Mouse (Mus musculus): ENCODE results near the gene 2410015M20Rik. TPM values are rescaled to one million over a fixed set of nuclear protein-coding genes. Genes with fewer than 3 reads are reported as not detected.

2410015M20Rik gene
- total and polyA plus RNA-seq, 3 experiments: 274 to 334 TPM; not detected in 1

DNA sequence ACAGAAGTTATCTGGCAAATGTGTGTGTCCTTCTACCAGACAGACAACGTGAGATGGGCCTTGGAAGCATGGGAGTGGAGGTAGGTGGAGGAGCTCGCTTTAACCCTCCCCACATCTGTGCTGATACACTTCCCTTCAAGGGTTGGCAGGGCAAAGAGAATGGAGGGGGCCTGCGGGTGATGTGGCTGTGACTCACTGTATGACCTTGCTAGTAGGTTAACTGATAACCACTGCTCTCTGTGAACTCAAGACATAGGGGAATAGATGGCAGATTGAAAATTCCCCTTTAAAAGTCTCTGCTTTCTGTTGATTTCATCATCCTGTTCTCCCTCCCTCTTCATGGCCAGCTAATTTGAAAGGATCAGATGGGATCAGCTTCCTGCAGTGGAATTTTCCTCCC lies 15.9 kb upstream of the 2410015M20Rik start (continued):
- TF ChIP-seq NRF1 (IDR thresholded peaks at IDR 0.05; ENCODE audit: insufficient read depth, low read depth, low read length, poor library complexity, severe bottlenecking): no peak
- no peak for TF ChIP-seq BHLHE40 (IDR thresholded peaks at IDR 0.05; ENCODE audit: borderline replicate concordance, low read depth, low read length)
- no peak for TF ChIP-seq CHD1 (IDR thresholded peaks at IDR 0.05; ENCODE audit: low read depth, low read length)
- TF ChIP-seq MAZ (IDR thresholded peaks at IDR 0.05; ENCODE audit: low read depth, low read length): no peak; the same call in none of the 2 replicates
- TF ChIP-seq MAX (IDR thresholded peaks at IDR 0.05; ENCODE audit: low read length): peak; percentile 12; the same call in 1 of the 2 replicates
- no peak for TF ChIP-seq ZNF384 (IDR thresholded peaks at IDR 0.05; ENCODE audit: low read depth, low read length)
- peak; percentile 85 for TF ChIP-seq ETS1 (IDR thresholded peaks at IDR 0.05; ENCODE audit: low read depth, low read length)
- TF ChIP-seq MEF2A (IDR thresholded peaks at IDR 0.05; ENCODE audit: extremely low read depth, insufficient replicate concordance, low read depth, low read length, poor library complexity, severe bottlenecking): no peak
- TF ChIP-seq EP300 (IDR thresholded peaks at IDR 0.05; ENCODE audit: low read depth in 1 of 2, low read length in 2 of 2): peak; percentile 34 to 56; a peak in 2 of 4 replicates
- peak; percentile 36; the same call in 1 of the 2 replicates for TF ChIP-seq RCOR1 (IDR thresholded peaks at IDR 0.05; ENCODE audit: low read depth, low read length)
- TF ChIP-seq MYC (IDR thresholded peaks at IDR 0.05; ENCODE audit: low read depth, low read length): no peak

DNA sequence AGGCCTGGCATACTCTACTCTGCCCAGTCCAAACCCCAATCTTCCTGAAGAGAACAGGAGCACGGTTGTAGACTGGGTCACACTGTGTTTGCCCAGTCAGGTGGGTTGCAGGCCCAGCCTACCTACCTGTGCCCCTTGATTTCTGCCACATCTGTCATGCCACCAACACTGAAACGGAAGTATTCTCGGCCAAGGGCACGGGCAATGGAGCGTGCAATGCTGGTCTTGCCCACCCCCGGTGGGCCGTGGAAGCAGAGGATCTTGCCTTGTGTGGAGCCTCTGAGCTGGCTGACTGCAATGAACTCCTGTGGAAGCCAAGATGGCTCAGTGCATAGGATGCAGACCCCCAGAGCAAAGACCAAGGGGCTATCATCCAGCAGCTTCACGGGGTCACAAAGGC lies 8.1 kb upstream of the 2410015M20Rik start:
- H3K4me1 ChIP-seq (ENCODE audit: control insufficient read depth in 1 of 2, insufficient read depth in 2 of 2, low read length in 2 of 2): no peaks in the 10 kb centered on the region
- H3K4me3 ChIP-seq (ENCODE audit: control insufficient read depth in 1 of 2, insufficient read depth in 1 of 2, low read depth in 2 of 2, low read length in 2 of 2): no peak overlapping the region
- peaks cover 0 to 15% of the 10 kb centered on the region in 2 experiments; a peak in 2 of 4 replicates for H3K36me3 ChIP-seq (ENCODE audit: control insufficient read depth in 1 of 2, insufficient read depth in 2 of 2, low read length in 2 of 2)
- no peaks in the 10 kb centered on the region for H3K27me3 ChIP-seq (ENCODE audit: control insufficient read depth in 1 of 2, insufficient read depth in 2 of 2, low read length in 2 of 2)
- no peaks in the 10 kb centered on the region for H3K9me3 ChIP-seq (replicated peaks; ENCODE audit: insufficient read depth, low read length)
- DNase-seq (ENCODE audit: low read depth, low spot score): no peak
- H3K27ac ChIP-seq (ENCODE audit: control insufficient read depth, low read depth, low read length): no peak overlapping the region
- peaks cover 22% of the 10 kb centered on the region for H3K79me2 ChIP-seq (ENCODE audit: control insufficient read depth, insufficient read depth, low read length, poor library complexity)
- no peak overlapping the region for H3K9ac ChIP-seq (ENCODE audit: control insufficient read depth, low read depth, low read length, poor library complexity, severe bottlenecking)
- TF ChIP-seq ETS1 (IDR thresholded peaks at IDR 0.05; ENCODE audit: low read depth, low read length) (no peak), MEF2A (IDR thresholded peaks at IDR 0.05; ENCODE audit: extremely low read depth, insufficient replicate concordance, low read depth, low read length, poor library complexity, severe bottlenecking) (no peak), NRF1 (IDR thresholded peaks at IDR 0.05; ENCODE audit: insufficient read depth, low read depth, low read length, poor library complexity, severe bottlenecking) (no peak), TCF12 (IDR thresholded peaks at IDR 0.05; ENCODE audit: low read depth, low read length) (no peak), ZC3H11A (IDR thresholded peaks at IDR 0.05; ENCODE audit: low read depth, low read length) (no peak), POLR2AphosphoS5 (IDR thresholded peaks at IDR 0.05; ENCODE audit: borderline replicate concordance, low read depth, low read length) (no peak; the same call in 1 of the 2 replicates), MAZ (IDR thresholded peaks at IDR 0.05; ENCODE audit: low read depth, low read length) (no peak), POLR2A (IDR thresholded peaks at IDR 0.05; ENCODE audit: control insufficient read depth in 1 of 2, insufficient read depth in 1 of 2, low read depth in 1 of 2, low read length in 2 of 2, poor library complexity in 1 of 2) (no peak), MYC (IDR thresholded peaks at IDR 0.05; ENCODE audit: low read depth, low read length) (no peak), CHD2 (IDR thresholded peaks at IDR 0.05; ENCODE audit: low read length) (no peak), USF1 (IDR thresholded peaks at IDR 0.05; ENCODE audit: low read depth, low read length) (no peak), USF2 (IDR thresholded peaks at IDR 0.05; ENCODE audit: borderline replicate concordance in 1 of 2, insufficient read depth in 1 of 2, low read depth in 1 of 2, low read length in 2 of 2) (no peak), ZKSCAN1 (IDR thresholded peaks at IDR 0.05; ENCODE audit: low read depth, low read length) (no peak), POLR2AphosphoS2 (IDR thresholded peaks at IDR 0.05; ENCODE audit: low read length) (no peak), KAT2A (conservative IDR thresholded peaks at IDR 0.05; ENCODE audit: low read depth, low read length) (no peak), NELFE (IDR thresholded peaks at IDR 0.05; ENCODE audit: low read depth, low read length) (no peak), TBP (IDR thresholded peaks at IDR 0.05; ENCODE audit: low read depth, low read length) (no peak), CTCF (IDR thresholded peaks at IDR 0.05 in 2 of 3, conservative IDR thresholded peaks at IDR 0.05 in 1 of 3; ENCODE audit: control insufficient read depth in 1 of 3, insufficient read depth in 1 of 3, low read depth in 2 of 3, low read length in 3 of 3, poor library complexity in 1 of 3, severe bottlenecking in 1 of 3) (no peak), SMC3 (IDR thresholded peaks at IDR 0.05; ENCODE audit: low read depth, low read length) (no peak)

All from MEL (cell line).